Mouse (Mus musculus): Measurements from ENCODE around the gene Pjvk.

DNA sequence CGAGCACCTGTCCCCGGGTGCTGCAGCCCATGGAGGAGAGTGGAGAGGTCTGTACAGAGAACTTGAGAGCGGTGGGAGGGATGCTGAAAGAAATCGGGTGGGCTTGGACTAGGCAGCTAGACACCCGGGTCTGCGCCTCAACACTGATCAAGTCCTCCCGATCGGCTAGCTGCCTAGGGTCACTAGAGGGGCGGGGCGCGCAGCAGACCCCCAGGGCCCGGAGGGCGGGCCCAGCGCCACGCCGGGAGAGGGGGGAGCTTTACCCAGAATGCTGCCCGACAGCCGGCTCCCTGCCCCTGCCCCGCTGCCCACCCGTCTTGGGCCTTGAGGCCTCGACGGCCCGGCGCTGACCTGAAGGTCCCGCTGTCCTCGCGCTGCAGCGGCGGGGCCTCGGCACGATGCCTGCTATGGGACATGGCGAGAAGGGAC is 821 bp upstream of the Pjvk start:
- no peak for TF ChIP-seq POLR2A (IDR thresholded peaks at IDR 0.05; ENCODE audit: insufficient read depth, low read depth, low read length)
- no peak for TF ChIP-seq CTCF (IDR thresholded peaks at IDR 0.05)
- no peak for TF ChIP-seq EP300 (IDR thresholded peaks at IDR 0.05; ENCODE audit: insufficient read depth, low read depth, low read length)
